Mouse (Mus musculus): ENCODE measurements around the gene Cks1b. TPM values are rescaled to one million over a fixed set of nuclear protein-coding genes. Genes with fewer than 3 reads are reported as not detected.

Gene Cks1b
- polyA plus RNA-seq, 1 experiment = 79.8 TPM

DNA sequence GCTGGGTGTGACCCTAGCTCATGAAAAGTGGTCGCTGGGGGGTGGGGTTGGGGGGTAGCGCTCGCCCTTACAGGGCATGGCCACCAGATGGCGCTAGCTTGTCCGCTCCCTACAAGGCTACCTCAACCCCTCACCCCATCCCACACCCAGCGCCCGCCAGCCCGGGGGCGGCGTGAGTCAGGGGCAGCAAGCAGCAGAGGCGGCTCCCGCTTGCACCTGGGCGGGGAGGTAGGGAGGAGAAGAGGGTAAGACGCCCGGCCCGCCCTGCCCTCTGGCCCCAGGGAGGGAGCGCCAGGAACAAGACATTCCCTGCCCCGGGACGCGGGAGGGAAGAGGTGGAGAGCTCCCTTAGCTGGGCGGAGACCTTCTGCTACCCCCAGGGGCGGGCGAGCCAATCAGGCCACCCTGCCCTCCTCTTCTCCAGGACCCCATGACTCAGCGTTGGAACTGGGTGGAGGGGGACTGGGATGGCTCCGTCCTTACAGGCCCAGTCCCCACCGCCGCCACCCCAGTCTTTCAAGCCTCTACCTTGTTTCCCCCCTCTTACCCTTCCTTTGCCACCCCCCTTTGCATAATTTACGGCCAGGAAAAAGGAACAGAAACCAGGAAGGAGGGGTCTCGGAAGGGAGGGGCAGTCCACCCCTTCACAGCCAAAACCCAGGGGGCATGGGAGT lies 39.7 kb downstream of the Cks1b start:
- TF ChIP-seq POLR2A (IDR thresholded peaks at IDR 0.05; ENCODE audit: borderline replicate concordance, extremely low read depth, insufficient read depth, insufficient read length, poor library complexity, severe bottlenecking) = 0 out of 2 replicates have a peak, but pooled peaks have one; percentile 13
- peak; percentile 95 for TF ChIP-seq CTCF (IDR thresholded peaks at IDR 0.05; ENCODE audit: borderline replicate concordance, extremely low read depth, insufficient read depth, insufficient read length)
- DNase-seq (ENCODE audit: low read depth) = peak; percentile 86

DNA sequence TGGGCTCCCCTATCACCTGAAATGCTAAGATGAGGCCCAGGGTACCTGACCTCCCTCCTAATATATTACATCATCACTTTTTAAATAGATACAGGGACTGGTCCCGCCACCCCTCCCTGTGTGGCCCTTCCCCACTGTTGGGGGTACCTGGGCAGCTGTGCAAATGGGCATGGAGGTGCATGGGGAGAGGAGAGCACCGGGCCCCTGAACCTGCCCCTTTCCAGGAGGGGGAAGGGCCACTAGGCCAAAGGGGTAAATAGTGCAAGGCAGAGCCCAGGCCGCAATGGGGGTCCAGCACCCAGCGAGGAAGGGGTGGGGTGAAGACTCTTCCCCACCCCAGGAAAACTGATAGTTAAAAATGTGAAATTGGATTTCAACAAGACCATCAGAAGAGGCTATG lies 40.4 kb downstream of the Cks1b start:
- DNase-seq (ENCODE audit: low read depth) = no peak
- TF ChIP-seq POLR2A (IDR thresholded peaks at IDR 0.05; ENCODE audit: borderline replicate concordance, extremely low read depth, insufficient read depth, insufficient read length, poor library complexity, severe bottlenecking) (no peak), CTCF (IDR thresholded peaks at IDR 0.05; ENCODE audit: borderline replicate concordance, extremely low read depth, insufficient read depth, insufficient read length) (no peak)

DNA sequence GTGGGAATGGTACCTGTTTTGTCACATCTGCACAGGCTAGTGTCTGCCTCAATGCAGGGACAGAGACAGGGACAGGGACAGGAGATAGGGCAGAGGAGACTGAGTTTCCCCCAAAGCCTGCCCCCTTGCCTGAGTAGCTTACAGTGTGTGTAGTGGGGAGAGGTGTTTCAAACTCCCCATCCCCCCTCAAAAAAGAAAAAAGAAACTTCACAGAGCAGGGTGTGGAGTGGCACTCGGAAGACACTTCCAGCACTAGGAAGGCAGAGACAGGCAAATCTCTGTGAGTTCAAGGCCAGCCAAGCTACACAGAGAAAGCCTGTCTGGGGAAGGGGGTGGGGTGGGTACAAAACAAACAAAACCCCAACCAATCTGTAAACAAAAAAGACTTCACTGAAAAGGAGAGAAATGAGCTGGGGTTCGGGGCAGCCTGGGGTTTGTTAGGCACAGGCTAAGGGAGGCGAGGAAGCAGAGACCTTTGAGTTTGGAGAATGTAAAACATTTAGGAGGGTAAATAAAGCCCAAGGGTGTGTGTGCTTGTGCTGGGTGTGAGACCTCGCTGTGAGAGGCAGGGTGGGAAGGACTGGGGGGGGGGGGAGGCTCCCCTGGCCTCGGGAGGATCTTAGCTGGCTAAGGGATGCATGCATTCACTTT lies 44.5 kb downstream of the Cks1b start:
- TF ChIP-seq POLR2A (IDR thresholded peaks at IDR 0.05; ENCODE audit: borderline replicate concordance, extremely low read depth, insufficient read depth, insufficient read length, poor library complexity, severe bottlenecking) (no peak), CTCF (IDR thresholded peaks at IDR 0.05; ENCODE audit: borderline replicate concordance, extremely low read depth, insufficient read depth, insufficient read length) (no peak)
- no peak for DNase-seq (ENCODE audit: low read depth)

DNA sequence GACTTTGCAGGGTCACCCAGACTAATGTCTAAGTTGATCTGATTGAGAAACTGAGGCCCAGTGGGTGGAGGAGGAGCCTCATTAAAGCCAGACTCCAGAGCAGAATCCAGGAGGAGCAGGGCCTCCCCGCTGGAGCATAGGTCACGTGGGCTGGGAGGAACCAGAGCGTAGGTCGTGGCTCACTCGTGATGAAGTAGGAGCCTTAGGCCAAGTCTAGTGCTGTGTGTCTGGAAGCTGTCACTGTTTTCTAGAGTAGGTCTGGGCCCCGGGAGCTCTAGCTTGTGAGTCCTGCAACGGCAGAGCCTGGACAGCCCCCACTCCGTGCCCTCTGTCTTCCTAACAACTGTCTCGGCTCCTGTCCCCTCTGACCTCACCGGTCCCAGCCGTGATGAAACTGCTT lies 50.8 kb downstream of the Cks1b start:
- no peak for DNase-seq (ENCODE audit: low read depth)
- TF ChIP-seq CTCF (IDR thresholded peaks at IDR 0.05; ENCODE audit: borderline replicate concordance, extremely low read depth, insufficient read depth, insufficient read length) = no peak
- TF ChIP-seq POLR2A (IDR thresholded peaks at IDR 0.05; ENCODE audit: borderline replicate concordance, extremely low read depth, insufficient read depth, insufficient read length, poor library complexity, severe bottlenecking) = no peak

DNA sequence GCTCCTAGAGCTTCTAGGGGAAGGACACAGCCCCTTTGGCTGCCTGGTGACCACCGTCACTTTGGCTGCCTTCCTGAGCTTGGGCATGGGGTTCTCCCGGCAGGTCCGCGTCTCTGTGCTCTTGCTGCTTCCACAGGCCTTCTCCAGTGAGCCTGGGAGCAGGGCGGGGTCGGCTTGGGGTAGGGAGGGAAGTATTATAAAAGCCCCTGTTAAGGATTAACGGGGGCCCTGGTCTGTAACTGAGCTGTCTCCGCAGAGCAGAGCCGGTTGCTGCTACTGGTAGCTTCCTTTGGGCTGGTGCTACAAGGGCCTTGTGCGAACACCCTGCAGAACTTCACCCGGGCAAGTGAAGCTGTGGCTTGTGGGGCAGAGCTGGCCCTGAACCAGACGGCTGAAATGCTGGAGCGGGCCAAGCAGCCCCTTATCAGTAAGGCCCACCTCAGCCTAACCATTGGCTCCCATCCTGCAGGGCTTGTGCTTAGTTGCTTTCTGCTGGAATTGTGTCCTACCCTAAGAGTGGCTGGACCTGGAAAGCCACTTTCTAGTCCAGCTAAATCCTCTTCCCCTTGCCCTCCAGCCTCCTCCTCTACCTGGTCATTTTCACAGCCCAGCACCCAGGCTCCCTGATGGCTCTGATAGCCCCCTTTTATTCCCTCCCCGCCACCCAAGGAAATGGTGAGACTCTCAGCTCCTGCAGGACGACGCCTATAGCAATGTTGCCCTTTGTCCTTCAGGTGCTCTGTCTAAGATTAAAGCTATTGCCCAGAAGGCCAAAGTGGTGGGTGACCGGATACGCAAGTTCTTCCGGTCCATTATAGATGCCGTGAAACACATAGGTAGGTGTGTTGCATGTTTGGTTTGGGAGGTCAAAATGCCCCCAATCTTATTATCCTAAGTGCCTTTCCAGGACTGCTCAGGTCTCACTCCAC lies 52.4 kb downstream of the Cks1b start:
- TF ChIP-seq CTCF (IDR thresholded peaks at IDR 0.05; ENCODE audit: borderline replicate concordance, extremely low read depth, insufficient read depth, insufficient read length) (no peak), POLR2A (IDR thresholded peaks at IDR 0.05; ENCODE audit: borderline replicate concordance, extremely low read depth, insufficient read depth, insufficient read length, poor library complexity, severe bottlenecking) (no peak)
- no peak for DNase-seq (ENCODE audit: low read depth)

Other genes with a start within 250 kb of the Cks1b start
- 132 and 139 TPM in 2 replicates for gene Scamp3, start 240.9 kb downstream of the Cks1b start, polyA plus RNA-seq (2012; rRNA removed)
- 69.1 and 73.8 TPM in 2 replicates for gene Fam189b, start 235.2 kb downstream of the Cks1b start, polyA plus RNA-seq (2012; rRNA removed)
- gene Gba, start 215.5 kb downstream of the Cks1b start, polyA plus RNA-seq (2012; rRNA removed) = 55.6 and 56.3 TPM in 2 replicates
- gene Thbs3, start 203.2 kb downstream of the Cks1b start, polyA plus RNA-seq (2012; rRNA removed) = 117 and 168 TPM in 2 replicates
- 146 and 201 TPM in 2 replicates for gene Mtx1, start 191.3 kb downstream of the Cks1b start, polyA plus RNA-seq (2012; rRNA removed)
- gene Muc1, start 189.3 kb downstream of the Cks1b start, polyA plus RNA-seq (2012; rRNA removed) = 9.3 and 10.0 TPM in 2 replicates
- 86.7 and 106 TPM in 2 replicates for gene Krtcap2, start 172.4 kb downstream of the Cks1b start, polyA plus RNA-seq (2012; rRNA removed)
- gene Trim46, start 172.1 kb downstream of the Cks1b start, polyA plus RNA-seq (2012; rRNA removed) = 131 and 144 TPM in 2 replicates
- 145 and 269 TPM in 2 replicates for gene Dpm3, start 159.0 kb downstream of the Cks1b start, polyA plus RNA-seq (2012; rRNA removed)
- gene Slc50a1, start 147.8 kb downstream of the Cks1b start, polyA plus RNA-seq (2012; rRNA removed) = 41.4 and 71.8 TPM in 2 replicates
- 11.2 and 12.0 TPM in 2 replicates for gene Efna1, start 137.2 kb downstream of the Cks1b start, polyA plus RNA-seq (2012; rRNA removed)
- 59.4 and 60.3 TPM in 2 replicates for gene Efna3, start 95.4 kb downstream of the Cks1b start, polyA plus RNA-seq (2012; rRNA removed)
- 12.6 and 22.9 TPM in 2 replicates for gene Efna4, start 80.4 kb downstream of the Cks1b start, polyA plus RNA-seq (2012; rRNA removed)
- gene Adam15, start 68.4 kb downstream of the Cks1b start, polyA plus RNA-seq (2012; rRNA removed) = 63.6 and 75.5 TPM in 2 replicates
- gene Dcst2, start 56.4 kb downstream of the Cks1b start, polyA plus RNA-seq (2012; rRNA removed) = 0.38 and 0.57 TPM in 2 replicates
- 0.04 TPM in 1 of 2 replicates, not detected in the other for gene Dcst1, start 53.1 kb downstream of the Cks1b start, polyA plus RNA-seq (2012; rRNA removed)
- 2.4 and 2.8 TPM in 2 replicates for gene Zbtb7b, start 23.6 kb downstream of the Cks1b start, polyA plus RNA-seq (2012; rRNA removed)
- 4.6 and 5.2 TPM in 2 replicates for gene Lenep, start 15.6 kb downstream of the Cks1b start, polyA plus RNA-seq (2012; rRNA removed)
- 39.4 and 53.9 TPM in 2 replicates for gene Flad1, start 6.5 kb downstream of the Cks1b start, polyA plus RNA-seq (2012; rRNA removed)
- 29.5 and 30.2 TPM in 2 replicates for gene Shc1, start 60 bp upstream of the Cks1b start, polyA plus RNA-seq (2012; rRNA removed)
- gene Pygo2, start 11.8 kb upstream of the Cks1b start, polyA plus RNA-seq (2012; rRNA removed) = 71.6 and 90.9 TPM in 2 replicates
- gene Pbxip1, start 18.3 kb upstream of the Cks1b start, polyA plus RNA-seq (2012; rRNA removed) = 9.5 and 13.6 TPM in 2 replicates
- gene Pmvk, start 36.2 kb upstream of the Cks1b start, polyA plus RNA-seq (2012; rRNA removed) = 72.2 and 86.3 TPM in 2 replicates
- gene Kcnn3, start 101.8 kb upstream of the Cks1b start, polyA plus RNA-seq (2012; rRNA removed) = 11.5 and 13.8 TPM in 2 replicates

All from brain, embryonic 14.5 days (tissue).